Mouse (Mus musculus): Measurements from ENCODE around the gene Alg1. TPM values are rescaled to one million over a fixed set of nuclear protein-coding genes. Genes with fewer than 3 reads are reported as not detected.
A peak's percentile ranks its signal among the peaks of the same experiment; 100 is the strongest.

Alg1 gene
- polyA plus RNA-seq, 1 experiment from 2014 or later, result 27.8 TPM

DNA sequence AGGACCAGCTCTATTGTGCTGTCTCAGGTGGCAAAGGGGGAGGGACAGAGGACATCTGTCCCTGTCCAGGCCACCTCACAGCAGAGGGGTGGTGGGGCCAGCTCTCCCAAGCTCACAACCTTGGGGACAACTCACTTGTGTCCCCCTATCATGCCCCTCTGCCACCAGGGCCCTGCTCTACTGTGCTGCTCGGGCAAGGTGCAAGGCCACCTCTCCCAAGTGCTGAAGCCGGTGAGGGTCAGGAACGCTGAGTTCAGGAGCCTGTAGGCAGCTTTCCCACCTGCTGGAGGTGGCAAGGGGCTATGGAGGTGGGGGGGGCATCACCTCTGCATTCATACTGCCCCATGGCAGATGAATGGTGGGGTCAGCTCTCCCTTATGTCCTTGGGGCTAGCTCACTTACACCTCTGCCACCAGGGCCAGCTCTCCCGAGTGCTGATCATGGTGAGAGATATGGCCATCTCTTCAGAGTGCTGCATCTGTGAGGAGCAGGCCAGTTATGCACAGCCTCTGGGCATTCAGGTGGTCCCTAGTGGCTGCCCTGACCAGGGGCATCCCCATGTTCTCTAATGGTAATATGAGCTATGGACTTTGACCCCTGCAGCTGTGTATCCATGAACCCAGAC is 38.1 kb downstream of the Alg1 start:
- 79% methylated on average over 4 of the region's 4 CpGs for WGBS
- H3K27ac ChIP-seq, result no peak overlapping the region
- H3K4me1 ChIP-seq (replicated peaks), result no peaks in the 10 kb centered on the region
- H3K9me3 ChIP-seq, result no peaks in the 10 kb centered on the region
- no peaks in the 10 kb centered on the region for H3K36me3 ChIP-seq
- no peak overlapping the region for H3K9ac ChIP-seq (replicated peaks)
- peak; percentile 47; the same call in 1 of the 2 replicates for ATAC-seq (ENCODE audit: insufficient number of reproducible peaks, insufficient read depth, low FRiP score, low TSS enrichment, low read depth)
- no peak overlapping the region for H3K4me3 ChIP-seq (replicated peaks)
- H3K27me3 ChIP-seq, result no peaks in the 10 kb centered on the region
- no peak overlapping the region for H3K4me2 ChIP-seq

DNA sequence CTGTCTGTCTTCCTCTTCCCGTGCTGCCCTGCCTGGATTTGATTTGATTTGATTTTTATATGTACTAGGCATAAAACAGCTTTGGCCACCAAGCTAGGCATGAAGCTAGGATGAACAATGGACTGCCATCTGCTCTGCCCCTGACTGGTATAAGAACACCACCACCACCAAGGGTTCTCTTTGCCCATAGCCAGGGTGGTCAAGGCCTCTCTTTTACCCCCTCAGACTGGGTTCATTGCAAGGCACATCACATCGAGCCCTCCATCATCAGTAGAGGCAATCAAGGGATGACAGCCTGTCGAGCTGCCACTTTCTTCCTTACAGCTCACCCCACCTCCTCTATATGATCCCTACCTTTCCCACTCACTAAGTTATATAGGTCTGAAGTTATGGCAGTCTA is 39.0 kb downstream of the Alg1 start:
- 77% methylated on average over 3 of the region's 3 CpGs for WGBS

DNA sequence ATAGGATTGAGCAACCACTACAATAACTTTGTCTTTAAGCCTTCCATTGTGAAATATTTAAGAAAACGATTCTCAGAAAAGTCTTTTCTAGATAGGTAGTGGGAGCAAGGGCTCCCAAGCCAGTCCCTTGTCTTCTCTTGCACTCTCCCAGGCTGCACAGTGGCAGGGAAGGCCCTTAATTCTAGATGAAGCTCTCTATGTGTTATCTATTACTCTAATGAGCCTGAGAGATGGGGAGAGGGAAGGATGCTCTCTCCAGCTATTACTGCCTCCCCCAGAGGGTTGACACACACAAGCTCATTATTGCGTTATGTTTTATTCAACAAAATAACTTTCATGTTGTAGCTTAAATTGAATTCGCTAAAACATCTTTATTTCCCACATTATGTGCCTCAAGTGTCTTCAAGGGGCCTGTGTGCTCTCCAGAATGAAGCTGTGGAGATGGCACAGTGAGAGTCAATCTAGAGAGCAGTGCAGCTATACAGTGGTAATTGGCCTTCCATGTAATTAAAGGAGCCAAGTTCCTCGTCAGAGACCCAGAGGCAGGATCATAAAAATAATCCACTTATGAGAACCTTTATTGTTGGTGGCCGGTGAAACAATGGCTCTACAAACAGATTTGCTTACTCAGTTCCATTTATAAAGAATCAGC is 46.3 kb downstream of the Alg1 start:
- H3K36me3 ChIP-seq, result no peaks in the 10 kb centered on the region
- no peaks in the 10 kb centered on the region for H3K27me3 ChIP-seq
- no peak overlapping the region for H3K27ac ChIP-seq
- 70% methylated on average over 5 of the region's 5 CpGs for WGBS
- no peak overlapping the region for H3K4me3 ChIP-seq (replicated peaks)
- H3K4me2 ChIP-seq, result no peak overlapping the region
- H3K9me3 ChIP-seq, result no peaks in the 10 kb centered on the region
- no peak overlapping the region for H3K9ac ChIP-seq (replicated peaks)
- no peak for ATAC-seq (ENCODE audit: insufficient number of reproducible peaks, insufficient read depth, low FRiP score, low TSS enrichment, low read depth)
- H3K4me1 ChIP-seq (replicated peaks), result no peaks in the 10 kb centered on the region

More for the DNA sequence above, 39.0 kb downstream of the Alg1 start:
- no peak for ATAC-seq (ENCODE audit: insufficient number of reproducible peaks, insufficient read depth, low FRiP score, low TSS enrichment, low read depth)
- Histone ChIP-seq H3K4me2 (no peak overlapping the region), H3K9me3 (no peaks in the 10 kb centered on the region), H3K9ac (replicated peaks) (no peak overlapping the region), H3K36me3 (no peaks in the 10 kb centered on the region), H3K4me1 (replicated peaks) (no peaks in the 10 kb centered on the region), H3K4me3 (replicated peaks) (no peak overlapping the region), H3K27ac (no peak overlapping the region), H3K27me3 (no peaks in the 10 kb centered on the region)

DNA sequence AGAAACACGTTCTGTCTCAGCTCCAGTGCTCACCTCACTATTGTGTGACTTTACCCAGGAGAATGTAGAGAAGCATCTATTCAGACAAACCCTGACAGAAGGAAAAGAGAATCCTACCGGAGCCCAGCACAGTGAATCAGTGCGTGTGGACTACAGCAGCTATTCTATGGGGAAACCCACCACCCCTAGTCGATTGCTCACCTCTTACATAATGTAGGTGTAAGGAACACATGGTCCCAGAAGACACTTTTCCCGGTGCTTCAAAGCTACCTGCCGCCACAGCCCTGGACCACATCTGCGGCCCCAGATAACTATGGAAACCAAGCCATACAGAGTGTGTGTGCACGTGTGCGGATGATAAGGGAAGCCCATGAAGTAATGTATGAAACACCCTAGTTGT is 49.3 kb downstream of the Alg1 start:
- Histone ChIP-seq H3K9me3 (no peaks in the 10 kb centered on the region), H3K4me3 (replicated peaks) (no peak overlapping the region), H3K27me3 (no peaks in the 10 kb centered on the region), H3K4me2 (no peak overlapping the region), H3K27ac (no peak overlapping the region), H3K4me1 (replicated peaks) (no peaks in the 10 kb centered on the region), H3K36me3 (no peaks in the 10 kb centered on the region), H3K9ac (replicated peaks) (no peak overlapping the region)
- no peak for ATAC-seq (ENCODE audit: insufficient number of reproducible peaks, insufficient read depth, low FRiP score, low TSS enrichment, low read depth)
- WGBS, result 88% methylated on average over 9 of the region's 9 CpGs

GRCm38 (mm10) chr16:5285376-5285775 is 52.0 kb downstream of the Alg1 start:
- H3K9ac ChIP-seq (replicated peaks), result no peak overlapping the region
- no peaks in the 10 kb centered on the region for H3K27me3 ChIP-seq
- 58% methylated on average over 3 of the region's 3 CpGs for WGBS
- no peak overlapping the region for H3K4me2 ChIP-seq
- H3K9me3 ChIP-seq, result no peaks in the 10 kb centered on the region
- no peak for ATAC-seq (ENCODE audit: insufficient number of reproducible peaks, insufficient read depth, low FRiP score, low TSS enrichment, low read depth)
- no peak overlapping the region for H3K27ac ChIP-seq
- H3K4me1 ChIP-seq (replicated peaks), result no peaks in the 10 kb centered on the region
- no peaks in the 10 kb centered on the region for H3K36me3 ChIP-seq
- no peak overlapping the region for H3K4me3 ChIP-seq (replicated peaks)

Small RNA genes within 50 kb of the gene (microRNA-seq; reads per million reads assigned to microRNA genes)
- gene Gm23689 (not detected), gene Gm26095 (not detected), gene Mir6364 (not detected)

Other genes starting within 250 kb of the Alg1 start
- gene Sept12, start 235.8 kb upstream of the Alg1 start, polyA plus RNA-seq (2016; fragmentation: Nextera tagmentation; extraction: Ambion mirVana), result 0.08 TPM in 1 of 2 replicates, not detected in the other
- 1.6 and 4.3 TPM in 2 replicates for gene Smim22, start 226.3 kb upstream of the Alg1 start, polyA plus RNA-seq (2016; fragmentation: Nextera tagmentation; extraction: Ambion mirVana)
- gene Rogdi, start 220.1 kb upstream of the Alg1 start, polyA plus RNA-seq (2016; fragmentation: Nextera tagmentation; extraction: Ambion mirVana), result 71.5 and 74.3 TPM in 2 replicates
- gene Glyr1, start 183.8 kb upstream of the Alg1 start, polyA plus RNA-seq (2016; fragmentation: Nextera tagmentation; extraction: Ambion mirVana), result 168 and 174 TPM in 2 replicates
- gene Ubn1, start 183.6 kb upstream of the Alg1 start, polyA plus RNA-seq (2016; fragmentation: Nextera tagmentation; extraction: Ambion mirVana), result 26.8 and 27.0 TPM in 2 replicates
- gene Ppl, start 101.2 kb upstream of the Alg1 start, polyA plus RNA-seq (2016; fragmentation: Nextera tagmentation; extraction: Ambion mirVana), result 3.3 TPM in 2 replicates
- gene Sec14l5, start 86.5 kb upstream of the Alg1 start, polyA plus RNA-seq (2016; fragmentation: Nextera tagmentation; extraction: Ambion mirVana), result 0.04 and 0.05 TPM in 2 replicates
- gene Nagpa, start 29.6 kb upstream of the Alg1 start, polyA plus RNA-seq (2016; fragmentation: Nextera tagmentation; extraction: Ambion mirVana), result 14.5 and 14.7 TPM in 2 replicates
- 1.2 and 1.4 TPM in 2 replicates for gene AU021092, start 11.3 kb upstream of the Alg1 start, polyA plus RNA-seq (2016; fragmentation: Nextera tagmentation; extraction: Ambion mirVana)
- gene Eef2kmt, start 22.4 kb downstream of the Alg1 start, polyA plus RNA-seq (2016; fragmentation: Nextera tagmentation; extraction: Ambion mirVana), result 14.3 and 16.8 TPM in 2 replicates

Data from limb, embryonic 12.5 days (tissue).